Mouse (Mus musculus) MEL (cell line): ENCODE measurements around the gene Mrs2. TPM values are rescaled to one million over a fixed set of nuclear protein-coding genes. Genes with fewer than 3 reads are reported as not detected.

Experiments used
- DNase-seq: peaks from one replicate; pipeline ENCODE4 v3.0.0; 2011; ENCODE audit warnings: low read depth, low spot score
- H3K27ac ChIP-seq: 2 replicates; pipeline ENCODE4 v1.5.1; 2012; ENCODE audit warnings: low read depth, mild to moderate bottlenecking, control low read depth, low read length, moderate library complexity; ENCODE audit not compliant: control insufficient read depth
- H3K27me3 ChIP-seq, 2 experiments: fragments of 150-350 bp in 1 of 2; sonication (generic) in 1 of 2; 2 replicates each; pipeline ENCODE4 v1.6.1; 2012; ENCODE audit warnings: low read length in 2 of 2, mild to moderate bottlenecking in 2 of 2, improper control_type of control experiment in 1 of 2, moderate library complexity in 1 of 2; ENCODE audit not compliant: insufficient read depth in 2 of 2, control insufficient read depth in 1 of 2
- H3K36me3 ChIP-seq, 2 experiments: 2 replicates each; pipeline ENCODE4 v1.6.1; 2012 to 2014; ENCODE audit warnings: low read length in 2 of 2, improper control_type of control experiment in 1 of 2, inconsistent platforms in 1 of 2, mild to moderate bottlenecking in 1 of 2; ENCODE audit not compliant: insufficient read depth in 2 of 2, control insufficient read depth in 1 of 2
- H3K4me1 ChIP-seq, 2 experiments: fragments of 150-350 bp in 1 of 2; sonication (generic) in 1 of 2; 2 replicates each; pipeline ENCODE4 v1.6.1; 2012; ENCODE audit warnings: low read length in 2 of 2, improper control_type of control experiment in 1 of 2, mild to moderate bottlenecking in 1 of 2; ENCODE audit not compliant: insufficient read depth in 2 of 2, control insufficient read depth in 1 of 2
- H3K4me3 ChIP-seq, 2 experiments: fragments of 150-350 bp in 1 of 2; sonication (generic) in 1 of 2; 2 replicates each; pipeline ENCODE4 v1.5.1; 2012; ENCODE audit warnings: low read depth in 2 of 2, low read length in 2 of 2, mild to moderate bottlenecking in 2 of 2, moderate library complexity in 2 of 2, control low read depth in 1 of 2, improper control_type of control experiment in 1 of 2; ENCODE audit not compliant: control insufficient read depth in 1 of 2, insufficient read depth in 1 of 2
- H3K79me2 ChIP-seq: 2 replicates; pipeline ENCODE4 v1.6.1; 2012; ENCODE audit warnings: mild to moderate bottlenecking, low read length, moderate library complexity; ENCODE audit not compliant: control insufficient read depth, poor library complexity, insufficient read depth
- H3K9ac ChIP-seq: 2 replicates; pipeline ENCODE4 v1.6.1; 2012; ENCODE audit warnings: low read depth, mild to moderate bottlenecking, control low read depth, low read length, moderate library complexity; ENCODE audit not compliant: control insufficient read depth, poor library complexity, severe bottlenecking
- H3K9me3 ChIP-seq: fragments of 150-350 bp; sonication (generic); replicated peaks from 2 replicates; pipeline ENCODE4 v1.6.1; 2012; ENCODE audit warnings: mild to moderate bottlenecking, low read length, improper control_type of control experiment, moderate library complexity; ENCODE audit not compliant: insufficient read depth
- CHD2 ChIP-seq: IDR thresholded peaks from 2 replicates; pipeline ENCODE4 v1.6.1; 2011; ENCODE audit warnings: low read length, improper control_type of control experiment
- E2F4 ChIP-seq: IDR thresholded peaks from 2 replicates; pipeline ENCODE4 v1.6.1; 2011; ENCODE audit warnings: low read depth, low read length, improper control_type of control experiment, borderline replicate concordance
- EP300 ChIP-seq, 2 experiments: IDR thresholded peaks; 2 replicates each; pipeline ENCODE4 v1.6.1; 2011; ENCODE audit warnings: improper control_type of control experiment in 2 of 2, low read length in 2 of 2, low read depth in 1 of 2, mild to moderate bottlenecking in 1 of 2
- GABPA ChIP-seq: IDR thresholded peaks from 2 replicates; pipeline ENCODE4 v1.6.1; 2012; ENCODE audit warnings: low read depth, mild to moderate bottlenecking, inconsistent platforms, low read length, improper control_type of control experiment, moderate library complexity
- JUND ChIP-seq: IDR thresholded peaks from 2 replicates; pipeline ENCODE4 v1.6.1; 2011; ENCODE audit warnings: low read depth, mild to moderate bottlenecking, improper control_type of control experiment, low read length
- MAFK ChIP-seq: IDR thresholded peaks from 2 replicates; pipeline ENCODE4 v1.6.1; 2011; ENCODE audit warnings: low read depth, mild to moderate bottlenecking, low read length, improper control_type of control experiment, borderline replicate concordance
- MEF2A ChIP-seq: IDR thresholded peaks from 2 replicates; pipeline ENCODE4 v1.6.1; 2014; ENCODE audit warnings: low read depth, mild to moderate bottlenecking, inconsistent platforms, low read length, improper control_type of control experiment; ENCODE audit not compliant: poor library complexity, insufficient replicate concordance, severe bottlenecking; ENCODE audit errors: extremely low read depth
- NELFE ChIP-seq: IDR thresholded peaks from 2 replicates; pipeline ENCODE4 v1.6.1; 2011; ENCODE audit warnings: low read depth, low read length, improper control_type of control experiment
- NRF1 ChIP-seq: IDR thresholded peaks from 2 replicates; pipeline ENCODE4 v1.6.1; 2014; ENCODE audit warnings: low read depth, mild to moderate bottlenecking, inconsistent platforms, low read length, improper control_type of control experiment, moderate library complexity; ENCODE audit not compliant: poor library complexity, insufficient read depth, severe bottlenecking
- POLR2AphosphoS2 ChIP-seq: IDR thresholded peaks from 2 replicates; pipeline ENCODE4 v1.6.1; 2011; ENCODE audit warnings: low read length, improper control_type of control experiment
- POLR2AphosphoS5 ChIP-seq: IDR thresholded peaks from 2 replicates; pipeline ENCODE4 v1.6.1; 2012; ENCODE audit warnings: low read depth, borderline replicate concordance, mild to moderate bottlenecking, inconsistent platforms, low read length, moderate library complexity, mixed read lengths
- RAD21 ChIP-seq: IDR thresholded peaks from 2 replicates; pipeline ENCODE4 v1.6.1; 2011; ENCODE audit warnings: mild to moderate bottlenecking, low read depth, low read length, improper control_type of control experiment
- SIN3A ChIP-seq: IDR thresholded peaks from 2 replicates; pipeline ENCODE4 v1.6.1; 2012; ENCODE audit warnings: low read length, improper control_type of control experiment, inconsistent platforms
- SMC3 ChIP-seq: IDR thresholded peaks from 2 replicates; pipeline ENCODE4 v1.6.1; 2011; ENCODE audit warnings: low read depth, low read length, improper control_type of control experiment
- UBTF ChIP-seq: IDR thresholded peaks from 2 replicates; pipeline ENCODE4 v1.6.1; 2012; ENCODE audit warnings: low read depth, mild to moderate bottlenecking, inconsistent platforms, low read length, improper control_type of control experiment, moderate library complexity, borderline replicate concordance; ENCODE audit not compliant: insufficient read depth
- USF1 ChIP-seq: IDR thresholded peaks from 2 replicates; pipeline ENCODE4 v1.6.1; 2014; ENCODE audit warnings: low read depth, mild to moderate bottlenecking, inconsistent platforms, low read length, improper control_type of control experiment, moderate library complexity
- ZKSCAN1 ChIP-seq: IDR thresholded peaks from 2 replicates; pipeline ENCODE4 v1.6.1; 2012; ENCODE audit warnings: low read depth, mild to moderate bottlenecking, inconsistent platforms, low read length, improper control_type of control experiment, moderate library complexity
- ZMIZ1 ChIP-seq: IDR thresholded peaks from 2 replicates; pipeline ENCODE4 v1.6.1; 2012; ENCODE audit warnings: low read depth, mild to moderate bottlenecking, inconsistent platforms, low read length, improper control_type of control experiment, moderate library complexity
- ZNF384 ChIP-seq: IDR thresholded peaks from 2 replicates; pipeline ENCODE4 v1.6.1; 2012; ENCODE audit warnings: low read depth, mild to moderate bottlenecking, inconsistent platforms, low read length, improper control_type of control experiment
- polyA plus RNA-seq, 2 experiments: library from polyadenylated mRNA; stranded (reverse) in 1 of 2; unstranded in 1 of 2; fragments of >175 nt in 1 of 2; fragments of >200 nt in 1 of 2; gene quantifications; 2 replicates each; pipeline versions ENCODE4 v1.2.1 to v1.2.4; 2012; ENCODE audit warnings: low replicate concordance in 2 of 2, low read depth in 1 of 2; ENCODE audit not compliant: insufficient read length in 2 of 2, insufficient read depth in 1 of 2, missing spikeins in 1 of 2
- total RNA-seq: library from RNA; depleted of rRNA; stranded (reverse); fragments of 300-350 nt; gene quantifications from 2 replicates; pipeline ENCODE4 v1.2.3, GENCODE M21; 2012

The Mrs2 gene
- total and polyA plus RNA-seq, 3 experiments: 16.6 to 45.4 TPM; not detected in 1

DNA sequence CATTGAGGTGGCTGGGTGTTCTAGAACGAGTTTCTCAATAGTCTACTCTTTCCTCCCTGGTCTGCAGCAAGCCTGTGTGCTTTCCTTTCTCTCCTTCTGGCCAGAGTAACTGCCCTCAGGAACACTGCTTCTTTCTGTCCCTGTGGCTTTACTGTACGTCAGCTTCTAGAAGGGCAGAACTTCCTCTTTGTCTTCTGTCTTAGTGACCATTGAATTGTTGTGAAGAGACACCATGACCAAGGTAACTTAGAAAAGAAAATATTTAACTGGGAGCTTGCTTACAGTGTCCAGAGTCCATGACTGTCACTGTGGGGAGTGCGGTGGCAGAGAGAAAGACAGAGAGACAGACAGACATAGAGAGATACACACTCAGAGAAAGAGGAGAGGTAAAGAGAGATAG is 60.1 kb downstream of the Mrs2 start:
- Histone ChIP-seq H3K9me3 (no peaks in the 10 kb centered on the region), H3K27ac (no peak overlapping the region), H3K9ac (no peak overlapping the region), H3K4me3 (no peak overlapping the region), H3K27me3 (no peaks in the 10 kb centered on the region; a peak in 2 of 4 replicates), H3K4me1 (peaks cover 3 to 7% of the 10 kb centered on the region in 2 experiments; a peak in 3 of 4 replicates), H3K79me2 (no peaks in the 10 kb centered on the region), H3K36me3 (no peaks in the 10 kb centered on the region)
- TF ChIP-seq MAFK: no peak
- no peak for TF ChIP-seq POLR2AphosphoS2
- no peak for TF ChIP-seq E2F4
- no peak for TF ChIP-seq GABPA
- no peak for TF ChIP-seq POLR2AphosphoS5
- no peak for TF ChIP-seq SIN3A
- TF ChIP-seq USF1: no peak
- no peak for TF ChIP-seq ZKSCAN1
- no peak for TF ChIP-seq NELFE
- no peak for TF ChIP-seq ZMIZ1
- no peak for TF ChIP-seq JUND
- no peak for TF ChIP-seq EP300 (IDR thresholded peaks at IDR 0.05; ENCODE audit: low read depth in 1 of 2, low read length in 2 of 2)
- TF ChIP-seq MEF2A: no peak
- no peak for TF ChIP-seq RAD21
- DNase-seq: no peak

DNA sequence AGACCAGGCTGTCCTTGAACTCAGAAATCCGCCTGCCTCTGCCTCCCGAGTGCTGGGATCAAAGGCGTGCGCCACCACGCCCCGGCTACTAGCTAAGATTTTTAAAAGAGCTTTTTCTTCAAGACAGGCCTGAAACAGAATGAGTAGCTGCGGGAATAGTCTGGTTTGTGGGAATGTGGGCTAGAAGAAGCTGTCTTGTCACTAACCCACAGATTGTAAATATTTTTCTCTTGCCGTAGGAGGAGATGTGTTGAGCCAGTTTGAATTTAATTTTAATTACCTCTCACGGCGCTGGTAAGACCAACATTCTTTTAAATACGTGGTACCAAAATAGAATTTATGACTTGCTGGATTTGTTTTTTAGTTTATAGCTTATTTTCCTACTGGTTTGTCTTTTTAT is 61.5 kb downstream of the Mrs2 start:
- Histone ChIP-seq H3K27me3 (no peaks in the 10 kb centered on the region; a peak in 2 of 4 replicates), H3K27ac (no peak overlapping the region), H3K79me2 (no peaks in the 10 kb centered on the region), H3K9me3 (no peaks in the 10 kb centered on the region), H3K36me3 (no peaks in the 10 kb centered on the region), H3K4me3 (no peak overlapping the region), H3K4me1 (no peaks in the 10 kb centered on the region), H3K9ac (no peak overlapping the region)
- TF ChIP-seq USF1 (no peak), E2F4 (no peak), CHD2 (no peak), NRF1 (no peak), ZNF384 (no peak), SMC3 (no peak), UBTF (no peak)
- no peak for DNase-seq
